Mouse (Mus musculus) heart, postnatal 0 days (tissue): ENCODE measurements around the gene Anxa5.

ENCODE experiments used
- CTCF ChIP-seq: IDR thresholded peaks from 2 replicates; pipeline ENCODE4 v1.5.1; 2016; ENCODE audit warnings: antibody characterized with exemption, control low read depth, low read depth
- EP300 ChIP-seq: IDR thresholded peaks from 2 replicates; pipeline ENCODE4 v1.6.1; 2016; ENCODE audit warnings: antibody characterized with exemption, low read depth

- TF ChIP-seq CTCF (no peak), EP300 (no peak)
Measured at GRCm38 (mm10) chr3:36480486-36480885, 4.8 kb upstream of the Anxa5 start.
